Comparison of ENCODE assay signal across 8 mouse cellular contexts in genomic region chr9:42463220-42463989, GRCm38 (mm10). TPM values are rescaled to one million over a fixed set of nuclear protein-coding genes. Genes with fewer than 3 reads are reported as not detected.
DNase-seq lines count a peak whose midpoint lies in the region; ATAC-seq and TF ChIP-seq lines count a peak whose summit lies in the region.

No protein-coding gene starts in this region.

- no peak overlapping the region for H3K4me2 ChIP-seq in embryonic facial prominence, embryonic 14.5 days (ENCODE audit: low read depth, low read length)
- H3K4me2 ChIP-seq in intestine, embryonic 14.5 days (ENCODE audit: low read length) = no peak overlapping the region
- peak overlapping the region; percentile 26 for H3K4me2 ChIP-seq in lung, embryonic 14.5 days
- H3K4me2 ChIP-seq in midbrain, embryonic 13.5 days (replicated peaks) = no peak overlapping the region

- H3K36me3 ChIP-seq in embryonic facial prominence, embryonic 14.5 days (ENCODE audit: control insufficient read depth, insufficient read depth, low read length) = no peaks in the 10 kb centered on the region
- no peaks in the 10 kb centered on the region for H3K36me3 ChIP-seq in intestine, embryonic 14.5 days (ENCODE audit: control insufficient read depth, insufficient read depth, low read length)
- H3K36me3 ChIP-seq in lung, embryonic 14.5 days (ENCODE audit: insufficient read depth) = no peaks in the 10 kb centered on the region
- no peaks in the 10 kb centered on the region for H3K36me3 ChIP-seq in thymus, adult 2 months (ENCODE audit: control insufficient read depth, insufficient read depth, low read length)
- 0 out of 2 replicates have a peak, but pooled peaks cover 3% of the 10 kb centered on the region for H3K36me3 ChIP-seq in midbrain, embryonic 13.5 days

- no peak overlapping the region for H3K4me3 ChIP-seq in embryonic facial prominence, embryonic 14.5 days (ENCODE audit: low read depth, low read length)
- H3K4me3 ChIP-seq in intestine, embryonic 14.5 days (ENCODE audit: low read depth, low read length) = no peak overlapping the region
- H3K4me3 ChIP-seq in lung, embryonic 14.5 days (ENCODE audit: low read depth, low read length) = no peak overlapping the region
- no peak overlapping the region for H3K4me3 ChIP-seq in thymus, adult 2 months (ENCODE audit: control insufficient read depth, insufficient read depth, low read length)
- H3K4me3 ChIP-seq in midbrain, embryonic 13.5 days (replicated peaks) = no peak overlapping the region

- H3K4me1 ChIP-seq in embryonic facial prominence, embryonic 14.5 days (ENCODE audit: control insufficient read depth, insufficient read depth, low read length) = peaks cover 10% of the 10 kb centered on the region; the same call in 1 of the 2 replicates
- H3K4me1 ChIP-seq in intestine, embryonic 14.5 days (replicated peaks; ENCODE audit: control insufficient read depth, insufficient read depth, low read length) = peaks cover 12% of the 10 kb centered on the region; the same call in 1 of the 2 replicates
- H3K4me1 ChIP-seq in lung, embryonic 14.5 days (ENCODE audit: insufficient read depth) = peaks cover 38% of the 10 kb centered on the region
- peaks cover 66% of the 10 kb centered on the region for H3K4me1 ChIP-seq in thymus, adult 2 months (replicated peaks; ENCODE audit: control insufficient read depth, insufficient read depth, low read length)
- peaks cover 20% of the 10 kb centered on the region for H3K4me1 ChIP-seq in midbrain, embryonic 13.5 days (replicated peaks)

- no peak overlapping the region for H3K9ac ChIP-seq in embryonic facial prominence, embryonic 14.5 days (ENCODE audit: low read depth, low read length)
- H3K9ac ChIP-seq in intestine, embryonic 14.5 days (ENCODE audit: low read length) = no peak overlapping the region
- H3K9ac ChIP-seq in lung, embryonic 14.5 days = no peak overlapping the region
- H3K9ac ChIP-seq in midbrain, embryonic 13.5 days (replicated peaks) = no peak overlapping the region

- no peaks in the 10 kb centered on the region for H3K27me3 ChIP-seq in embryonic facial prominence, embryonic 14.5 days (replicated peaks; ENCODE audit: control insufficient read depth, insufficient read depth, low read length)
- H3K27me3 ChIP-seq in intestine, embryonic 14.5 days (replicated peaks; ENCODE audit: control insufficient read depth, insufficient read depth, low read length) = no peaks in the 10 kb centered on the region
- H3K27me3 ChIP-seq in lung, embryonic 14.5 days (ENCODE audit: insufficient read depth, low read length) = no peaks in the 10 kb centered on the region
- no peaks in the 10 kb centered on the region for H3K27me3 ChIP-seq in thymus, adult 2 months (ENCODE audit: control insufficient read depth, insufficient read depth, low read length)
- no peaks in the 10 kb centered on the region for H3K27me3 ChIP-seq in midbrain, embryonic 13.5 days

- peak; percentile 87 for ATAC-seq in embryonic facial prominence, embryonic 14.5 days (ENCODE audit: low read depth)
- ATAC-seq in intestine, embryonic 14.5 days (replicated peaks; ENCODE audit: low FRiP score, low TSS enrichment, low read depth) = 0 out of 2 replicates have a peak, but pooled peaks have one; percentile 72
- peak; percentile 90 for ATAC-seq in lung, embryonic 14.5 days (ENCODE audit: insufficient read depth)
- ATAC-seq in midbrain, embryonic 13.5 days = no peak

- DNase-seq in urinary bladder, postnatal 36 days (ENCODE audit: low spot score in 2 of 2) = peak; percentile 26 to 53
- DNase-seq in urinary bladder, adult 2 months (ENCODE audit: low spot score) = no peak
- peak; percentile 70 for DNase-seq in embryonic facial prominence, embryonic 14.5 days (ENCODE audit: low spot score)
- DNase-seq in intestine, embryonic 14.5 days (ENCODE audit: low spot score) = peak; percentile 65
- DNase-seq in lung, embryonic 14.5 days = peak; percentile 82
- peak; percentile 71 for DNase-seq in thymus, adult 2 months
- no peak for DNase-seq in layer of hippocampus, adult 11-12 months (ENCODE audit: low spot score)

- TF ChIP-seq CTCF in lung, embryonic 14.5 days (IDR thresholded peaks at IDR 0.05; ENCODE audit: low read depth) = no peak
- no peak for TF ChIP-seq CTCF in thymus, adult 2 months (IDR thresholded peaks at IDR 0.05; ENCODE audit: borderline replicate concordance, control insufficient read depth, extremely low read depth, insufficient read depth, low read length, poor library complexity)

- 43% methylated on average over 8 of the region's 8 CpGs for WGBS in embryonic facial prominence, embryonic 14.5 days
- WGBS in intestine, embryonic 14.5 days = 42% methylated on average over 8 of the region's 8 CpGs
- 31% methylated on average over 8 of the region's 8 CpGs for WGBS in lung, embryonic 14.5 days
- 31% methylated on average over 8 of the region's 8 CpGs for WGBS in thymus, adult 2 months
- 52% methylated on average over 8 of the region's 8 CpGs for WGBS in midbrain, embryonic 13.5 days

- no peaks in the 10 kb centered on the region for H3K9me3 ChIP-seq in embryonic facial prominence, embryonic 14.5 days (ENCODE audit: control insufficient read depth, low read length)
- H3K9me3 ChIP-seq in intestine, embryonic 14.5 days (ENCODE audit: control insufficient read depth, low read length) = no peaks in the 10 kb centered on the region
- no peaks in the 10 kb centered on the region for H3K9me3 ChIP-seq in lung, embryonic 14.5 days (ENCODE audit: low read depth, low read length)
- no peaks in the 10 kb centered on the region for H3K9me3 ChIP-seq in midbrain, embryonic 13.5 days

- TF ChIP-seq POLR2A in thymus, adult 2 months (IDR thresholded peaks at IDR 0.05; ENCODE audit: control insufficient read depth, extremely low read depth, insufficient read depth, low read length, poor library complexity) = no peak

- H3K27ac ChIP-seq in embryonic facial prominence, embryonic 14.5 days (replicated peaks; ENCODE audit: low read depth, low read length) = peak overlapping the region; percentile 3
- no peak overlapping the region for H3K27ac ChIP-seq in intestine, embryonic 14.5 days (ENCODE audit: low read depth)
- peak overlapping the region; percentile 70 for H3K27ac ChIP-seq in lung, embryonic 14.5 days (ENCODE audit: low read depth)
- H3K27ac ChIP-seq in thymus, adult 2 months (ENCODE audit: control insufficient read depth, insufficient read depth, low read length) = no peak overlapping the region
- H3K27ac ChIP-seq in midbrain, embryonic 13.5 days = no peak overlapping the region

RNA-seq across cellular contexts. Expression of gene Tbcel, which starts 44.2 kb away (rescaled TPM):
- 19.9 and 22.6 TPM in 2 replicates for polyA plus RNA-seq in urinary bladder, adult 2 months (2012; rRNA removed)
- 5.3 and 6.7 TPM in 2 replicates for polyA plus RNA-seq in embryonic facial prominence, embryonic 14.5 days (2014; fragmentation: Nextera tagmentation; extraction: Ambion mirVana)
- polyA plus RNA-seq in intestine, embryonic 14.5 days (2014; fragmentation: Nextera tagmentation; extraction: Ambion mirVana) = 5.9 and 6.4 TPM in 2 replicates
- 5.3 and 5.6 TPM in 2 replicates for polyA plus RNA-seq in lung, embryonic 14.5 days (2014; fragmentation: Nextera tagmentation; extraction: Ambion mirVana)
- 22.8 TPM in 2 replicates for polyA plus RNA-seq in thymus, adult 2 months (2012; rRNA removed)
- 4.5 and 5.2 TPM in 2 replicates for polyA plus RNA-seq in midbrain, embryonic 13.5 days (2015; fragmentation: Nextera tagmentation; extraction: Ambion mirVana)

Comparison
In these comparisons a context has a peak if more than half of its experiments do, and no peak if none do; other contexts are left out.
1. DNase-seq: peak in urinary bladder, postnatal 36 days (2 of 2), embryonic facial prominence, embryonic 14.5 days (single experiment), intestine, embryonic 14.5 days (single experiment), lung, embryonic 14.5 days (single experiment) and thymus, adult 2 months (single experiment); none in urinary bladder, adult 2 months (single experiment) and layer of hippocampus, adult 11-12 months (single experiment).
2. H3K27ac ChIP-seq: peak in embryonic facial prominence, embryonic 14.5 days (single experiment) and lung, embryonic 14.5 days (single experiment); none in intestine, embryonic 14.5 days (single experiment), thymus, adult 2 months (single experiment) and midbrain, embryonic 13.5 days (single experiment).